Mouse (Mus musculus): ENCODE data around the gene Kcnj9.
A peak's percentile ranks its signal among the peaks of the same experiment; 100 is the strongest.

The Kcnj9 gene

DNA sequence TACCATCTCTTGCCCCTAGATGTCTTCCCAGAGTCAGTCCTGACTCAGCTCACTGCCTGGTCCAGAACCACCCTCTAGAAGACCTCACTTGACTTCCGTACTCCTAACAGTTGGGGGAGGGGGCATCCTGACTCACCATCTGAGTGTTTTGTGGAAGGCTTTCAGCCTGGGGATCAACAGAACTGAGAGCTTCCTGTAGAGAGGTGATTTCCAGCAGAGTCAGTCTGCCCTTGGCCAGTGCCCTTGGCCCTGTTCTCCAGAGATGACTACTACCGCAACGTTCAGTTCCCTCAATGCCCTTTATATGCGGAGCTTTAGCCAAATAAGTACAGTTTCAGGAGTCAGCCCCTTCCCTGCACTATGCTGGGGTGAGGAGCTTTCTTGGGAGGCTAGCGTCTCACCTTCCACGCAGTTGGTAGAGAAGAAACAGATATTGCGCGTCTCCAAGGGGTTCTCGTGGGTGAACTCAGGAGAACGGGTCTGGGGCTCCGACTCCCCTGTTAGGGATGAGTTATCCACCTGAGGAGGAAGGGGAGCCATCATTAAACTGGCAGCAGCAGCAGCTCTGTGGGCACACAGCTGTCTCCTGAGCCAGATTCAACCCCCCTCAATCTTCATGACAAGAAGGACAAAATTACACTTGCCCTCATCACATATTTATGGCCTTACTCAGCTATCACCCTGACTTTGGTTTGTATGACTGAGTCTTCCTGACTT, 40.1 kb downstream of the Kcnj9 start:
- DNase-seq = no peak

- DNase-seq = no peak
These were observed 42.4 kb downstream of the Kcnj9 start for GRCm38 (mm10) chr1:172286740-172287139.

- no peak for DNase-seq
These were observed 44.9 kb downstream of the Kcnj9 start for GRCm38 (mm10) chr1:172284221-172284620.

- no peak for DNase-seq
These were observed 46.0 kb downstream of the Kcnj9 start for GRCm38 (mm10) chr1:172283073-172283472.

DNA sequence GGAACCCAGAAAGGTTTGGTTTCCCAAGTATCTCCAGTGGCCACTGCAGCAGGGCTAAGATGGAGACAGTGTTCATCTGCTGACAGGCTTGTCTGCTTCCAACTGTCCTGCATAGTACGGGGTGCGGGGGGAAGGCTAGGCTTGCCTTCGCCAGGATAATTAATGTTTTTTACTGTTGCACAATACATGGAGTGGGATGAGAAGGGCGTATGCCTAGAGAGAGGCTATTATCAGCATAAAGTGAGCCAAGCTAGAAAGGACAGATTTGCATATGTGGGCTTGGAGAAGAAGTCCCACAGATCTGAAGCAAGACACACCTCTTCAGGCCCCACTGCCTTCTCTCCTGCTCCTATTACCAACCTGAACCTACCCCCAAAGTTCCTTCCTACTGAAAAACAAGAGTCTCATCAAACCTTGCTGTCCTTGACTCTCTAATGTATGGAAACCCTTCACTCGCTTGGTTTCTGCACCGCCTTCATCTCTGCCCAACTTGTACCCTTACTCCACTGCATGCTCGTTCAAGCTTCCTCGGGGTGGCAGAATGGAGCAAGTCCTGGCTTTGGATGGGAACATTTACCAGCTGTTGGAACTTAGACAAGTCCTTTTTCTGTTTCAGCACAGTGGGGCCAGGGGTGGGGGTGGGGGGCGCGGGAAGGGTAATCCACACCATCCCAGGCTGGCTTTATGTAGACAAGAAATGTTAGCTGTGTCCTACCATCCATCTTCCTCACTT, 47.4 kb downstream of the Kcnj9 start:
- no peak for DNase-seq

DNA sequence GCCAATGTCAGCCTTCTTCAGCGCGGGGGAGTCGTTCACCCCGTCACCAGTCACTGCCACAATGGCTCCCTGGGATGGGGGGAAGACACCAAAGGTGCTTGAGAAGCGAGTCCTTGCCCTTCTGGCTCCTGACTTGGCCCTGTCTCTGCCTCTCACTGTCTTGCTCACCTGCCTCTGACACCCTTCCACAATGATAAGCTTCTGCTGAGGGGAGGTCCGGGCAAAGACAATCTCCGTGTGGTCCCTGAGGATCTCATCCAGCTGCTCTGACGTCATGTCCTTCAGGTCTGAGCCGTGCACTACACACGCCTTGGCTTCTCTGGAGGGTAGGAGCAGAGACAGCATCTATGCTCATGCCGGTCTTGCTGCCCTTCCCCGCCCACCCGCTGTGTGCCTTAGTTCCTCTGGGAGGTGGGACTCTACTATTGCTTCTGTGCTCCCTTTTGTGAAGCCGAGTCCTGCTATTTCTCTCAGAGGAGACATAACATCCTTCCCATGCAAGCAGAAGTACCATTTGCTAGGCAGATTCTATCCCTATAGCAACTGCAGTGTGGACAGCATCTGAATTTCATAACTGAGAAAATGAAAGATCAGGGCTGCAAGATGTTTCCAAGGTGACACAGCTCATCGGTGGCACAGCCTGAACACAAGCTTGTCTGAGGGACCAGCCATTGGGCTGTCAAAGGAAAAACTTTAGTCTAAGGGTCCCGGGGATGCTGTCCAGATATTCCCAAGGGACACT, 49.2 kb downstream of the Kcnj9 start:
- DNase-seq = peak in 1 of 2 experiments; percentile 1

- DNase-seq = no peak
These were observed 50.8 kb downstream of the Kcnj9 start for GRCm38 (mm10) chr1:172278328-172278727.

DNA sequence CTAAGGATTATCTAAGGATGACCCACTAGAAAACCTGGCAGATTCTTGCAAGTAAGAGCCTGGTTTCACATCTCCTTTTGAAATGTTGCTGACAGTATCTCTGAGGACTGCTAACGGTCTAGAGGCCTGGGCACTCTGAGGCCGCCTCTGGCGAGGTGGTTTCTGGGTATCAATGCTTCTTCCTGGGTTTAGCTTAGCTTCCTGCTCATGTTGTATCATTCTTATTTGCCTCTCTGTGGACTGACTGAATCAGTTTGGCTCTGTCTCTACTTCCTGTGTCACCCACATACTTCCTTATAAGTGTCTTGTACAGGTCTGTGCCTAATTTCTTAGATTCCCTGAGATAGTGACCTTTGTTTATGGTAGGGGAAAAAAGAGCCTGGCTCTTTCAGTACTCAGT, 51.9 kb downstream of the Kcnj9 start:
- DNase-seq = peak; percentile 52 to 58

DNA sequence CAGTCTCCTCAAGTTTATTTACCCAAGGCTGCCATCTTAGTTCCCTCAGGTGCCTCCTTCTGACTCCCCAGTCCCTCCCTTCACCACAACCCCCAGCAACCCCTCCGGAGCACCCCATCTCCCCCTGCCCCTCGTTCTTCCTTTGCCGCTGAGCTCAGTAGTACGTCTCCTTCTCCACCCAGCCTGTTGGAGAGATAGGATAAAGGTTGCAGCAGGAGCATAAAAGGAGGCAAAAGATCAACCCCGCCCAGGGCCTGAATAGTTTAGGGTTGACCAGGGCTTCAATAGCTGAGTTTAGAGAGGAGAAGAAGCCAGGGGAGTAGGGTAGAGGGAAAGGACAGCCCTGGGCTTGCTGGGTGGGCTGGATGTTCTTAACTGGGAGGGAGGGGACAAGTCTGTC, 54.6 kb downstream of the Kcnj9 start:
- DNase-seq = no peak

- DNase-seq = no peak
These were observed 55.0 kb downstream of the Kcnj9 start for GRCm38 (mm10) chr1:172274116-172274515.

GRCm38 (mm10) chr1:172273386-172273785, 55.7 kb downstream of the Kcnj9 start:
- no peak for DNase-seq

DNA sequence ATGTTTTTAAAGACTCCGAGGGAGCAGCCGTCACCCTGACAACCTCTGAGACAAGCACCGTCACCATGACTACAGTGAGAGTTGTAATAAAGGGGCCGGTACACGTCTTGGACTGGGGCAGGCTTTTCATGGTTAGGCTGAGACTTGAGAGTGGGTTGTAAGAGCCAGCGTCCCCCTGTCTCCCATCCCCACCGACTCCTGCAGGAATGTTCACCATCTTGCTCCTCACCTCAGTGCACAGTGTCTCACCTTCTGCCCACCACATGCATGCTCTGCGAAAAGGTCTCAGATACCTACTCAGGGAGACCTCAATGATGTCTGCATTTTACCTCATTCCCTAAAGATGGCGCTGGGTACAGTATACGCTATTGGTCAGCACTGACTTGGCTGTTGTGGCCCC, 57.4 kb downstream of the Kcnj9 start:
- DNase-seq = no peak

DNA sequence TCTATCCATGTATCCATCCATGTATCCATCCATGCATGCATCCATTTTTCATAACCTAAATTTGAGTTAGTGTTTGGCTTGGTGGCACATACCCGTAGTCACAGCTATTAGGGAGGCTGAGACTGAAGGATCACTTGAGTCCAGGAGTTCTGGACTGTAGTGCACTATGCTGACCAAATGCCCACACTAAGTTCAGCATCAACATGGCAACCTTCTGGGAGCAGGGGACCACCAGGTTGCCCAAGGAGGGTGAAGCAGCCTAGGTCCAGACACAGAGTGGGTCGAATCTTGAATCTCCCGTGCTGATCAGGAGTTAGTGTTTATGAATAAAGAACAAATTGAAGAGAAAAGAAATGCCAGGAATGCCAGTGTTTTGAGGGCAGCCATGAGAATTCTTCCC, 57.9 kb downstream of the Kcnj9 start:
- DNase-seq = no peak

All from spleen, adult 18-20 months (tissue).